Mouse (Mus musculus): Measurements from ENCODE around the gene Pex5. TPM values are rescaled to one million over a fixed set of nuclear protein-coding genes. Genes with fewer than 3 reads are reported as not detected.

Gene Pex5
- total RNA-seq, 4 experiments from 2014 or later: 21.4 to 24.9 (median 22.9) TPM

GRCm38 (mm10) chr6:124373584-124374206, 41.2 kb downstream of the Pex5 start:
- DNase-seq (ENCODE audit: low spot score in 2 of 2): no peak

DNA sequence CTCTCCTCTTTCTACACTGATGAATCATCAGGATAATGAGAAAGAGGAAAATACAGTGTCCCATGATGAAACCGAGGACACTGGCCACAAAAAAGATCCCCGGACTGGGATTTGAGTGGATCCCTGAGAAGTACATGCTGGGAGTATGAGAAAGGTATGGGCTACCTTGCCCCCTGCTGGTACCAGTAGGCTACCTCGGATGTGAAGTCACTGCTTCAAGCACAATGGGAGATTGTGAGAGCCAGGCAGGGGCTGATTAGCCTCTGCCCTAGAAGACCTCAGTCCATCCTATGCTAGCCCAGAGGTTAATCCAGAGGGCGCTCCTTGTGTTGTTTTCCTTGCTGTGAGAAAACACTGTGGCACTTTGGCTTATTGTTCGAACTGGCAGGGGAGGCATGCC, 50.5 kb downstream of the Pex5 start:
- DNase-seq (ENCODE audit: low spot score in 2 of 2): no peak

GRCm38 (mm10) chr6:124360549-124360948, 54.3 kb downstream of the Pex5 start:
- DNase-seq (ENCODE audit: low spot score in 2 of 2): no peak

DNA sequence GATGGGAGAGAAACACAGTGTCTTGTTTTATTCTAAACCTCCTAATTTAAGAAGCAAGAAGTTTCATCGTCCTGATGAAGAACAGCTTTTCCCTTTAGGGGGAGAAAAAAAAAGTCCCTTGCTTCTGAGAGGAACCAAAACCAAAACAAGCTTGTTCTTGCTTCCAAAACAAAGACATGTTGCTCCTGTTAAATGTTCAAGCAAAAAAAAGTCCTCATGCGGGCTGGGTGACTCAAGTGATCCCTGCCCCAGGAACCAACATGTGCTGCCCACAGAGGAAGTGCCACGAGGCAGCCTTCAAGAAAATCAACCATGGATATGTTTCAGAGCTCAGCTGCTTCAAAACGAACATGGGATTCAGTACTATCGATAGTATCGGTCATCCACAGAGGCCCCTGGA, 55.9 kb downstream of the Pex5 start:
- no peak for DNase-seq (ENCODE audit: low spot score in 2 of 2)

DNA sequence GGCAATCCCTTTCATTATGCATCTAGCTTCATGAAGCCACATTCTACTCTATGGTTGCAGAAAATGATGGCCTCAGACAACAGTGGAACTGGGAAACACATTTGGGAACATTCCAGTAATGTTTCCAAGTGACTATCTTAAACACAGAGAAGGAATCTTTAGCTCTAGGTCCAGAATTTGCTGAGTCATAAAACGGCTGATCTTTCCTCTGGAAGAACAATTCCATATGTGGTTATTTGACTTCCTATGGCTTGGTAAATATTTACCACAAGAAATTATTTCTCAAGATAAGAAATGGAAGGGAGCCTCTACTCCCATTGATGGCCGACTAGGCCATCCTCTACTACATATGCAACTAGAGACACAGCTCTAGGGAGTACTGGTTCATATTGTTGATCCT, 61.6 kb downstream of the Pex5 start:
- no peak for DNase-seq (ENCODE audit: low spot score in 2 of 2)

Other genes with a start within 250 kb of the Pex5 start
- gene Vmn2r27, start 183.2 kb downstream of the Pex5 start, total RNA-seq (2022): not detected
- 1 to 10 TPM; 1.8 to 7.7 (median 4.3) TPM for gene Cd163, start 110.4 kb downstream of the Pex5 start, total RNA-seq (2022)
- gene Clstn3, start 49.7 kb upstream of the Pex5 start, total RNA-seq (2022): 1 to 10 TPM in 1 of 4 experiments, under 1 TPM in 3; 0.27 to 1.2 (median 0.48) TPM
- under 1 TPM in 3 of 4 experiments, not detected in 1; 0.34 to 0.51 (median 0.45) TPM for gene C1rl, start 78.0 kb upstream of the Pex5 start, total RNA-seq (2022)
- 1 to 10 TPM; 3.6 to 7.5 (median 5.5) TPM for gene C1ra, start 97.3 kb upstream of the Pex5 start, total RNA-seq (2022)
- 10 to 100 TPM in 3 of 4 experiments, 1 to 10 TPM in 1; 8.4 to 20.8 (median 14.2) TPM for gene C1s1, start 127.3 kb upstream of the Pex5 start, total RNA-seq (2022)
- gene C1rb, start 155.2 kb upstream of the Pex5 start, total RNA-seq (2022): 1 to 10 TPM in 1 of 4 experiments, under 1 TPM in 3; 0.46 to 1.2 (median 0.69) TPM
- gene C1s2, start 221.0 kb upstream of the Pex5 start, total RNA-seq (2022): under 1 TPM; 0.44 to 0.70 (median 0.51) TPM
- 10 to 100 TPM; 12.6 to 18.1 (median 15.6) TPM for gene Lpcat3, start 248.0 kb upstream of the Pex5 start, total RNA-seq (2022)

Measured in gastrocnemius, adult 8-10 months (tissue).